Mouse (Mus musculus): ENCODE results near the gene Scgb2b17. TPM values are rescaled to one million over a fixed set of nuclear protein-coding genes. Genes with fewer than 3 reads are reported as not detected.
"Not testable (repeated sequence)": the region's sequence is repeated elsewhere in the genome, so short reads cannot be mapped to it uniquely, and the experiment has no call there.

Scgb2b17 gene
- not detected in 2 replicates for polyA plus RNA-seq (2016; fragmentation: Nextera tagmentation; extraction: Ambion mirVana)

- not testable (repeated sequence) for H3K4me1 ChIP-seq (replicated peaks); H3K9me3 ChIP-seq; H3K27ac ChIP-seq; H3K27me3 ChIP-seq (ENCODE audit: insufficient read depth, poor library complexity, severe bottlenecking); H3K4me3 ChIP-seq; DNase-seq (ENCODE audit: low spot score); H3K36me3 ChIP-seq
Observed at GRCm38 (mm10) chr7:33056461-33056860, at the start of gene Scgb2b17. Gene Scgb2b17 (minus strand): TSS chr7:33056561.

- DNase-seq (ENCODE audit: low spot score); H3K27ac ChIP-seq; H3K36me3 ChIP-seq; H3K9me3 ChIP-seq; H3K4me3 ChIP-seq; H3K27me3 ChIP-seq (ENCODE audit: insufficient read depth, poor library complexity, severe bottlenecking); H3K4me1 ChIP-seq (replicated peaks): not testable (repeated sequence)
Observed at GRCm38 (mm10) chr7:33063149-33063548, 6.8 kb upstream of the Scgb2b17 start, which contains the start of gene Scgb1b17. Gene Scgb1b17 (plus strand): TSS chr7:33063449.

Other genes with a start within 250 kb of the Scgb2b17 start
- not detected in 2 replicates for gene Scgb2b15, start 226.9 kb downstream of the Scgb2b17 start, polyA plus RNA-seq (2016; fragmentation: Nextera tagmentation; extraction: Ambion mirVana)
- not detected in 2 replicates for gene Scgb1b15, start 220.0 kb downstream of the Scgb2b17 start, polyA plus RNA-seq (2016; fragmentation: Nextera tagmentation; extraction: Ambion mirVana)
- gene Scgb1b17, start 6.9 kb upstream of the Scgb2b17 start, polyA plus RNA-seq (2016; fragmentation: Nextera tagmentation; extraction: Ambion mirVana) = not detected in 2 replicates
- gene Scgb2b18, start 117.3 kb upstream of the Scgb2b17 start, polyA plus RNA-seq (2016; fragmentation: Nextera tagmentation; extraction: Ambion mirVana) = not detected in 2 replicates
- not detected in 2 replicates for gene Scgb1b18, start 129.0 kb upstream of the Scgb2b17 start, polyA plus RNA-seq (2016; fragmentation: Nextera tagmentation; extraction: Ambion mirVana)
- not detected in 2 replicates for gene Scgb2b19, start 223.8 kb upstream of the Scgb2b17 start, polyA plus RNA-seq (2016; fragmentation: Nextera tagmentation; extraction: Ambion mirVana)
- gene Scgb1b19, start 230.7 kb upstream of the Scgb2b17 start, polyA plus RNA-seq (2016; fragmentation: Nextera tagmentation; extraction: Ambion mirVana) = not detected in 2 replicates

Measured in hindbrain, embryonic 10.5 days (tissue).